Mouse (Mus musculus): ENCODE data around the gene Atg14.
"Not testable (repeated sequence)": the region's sequence is repeated elsewhere in the genome, so short reads cannot be mapped to it uniquely, and the experiment has no call there.

Gene Atg14

DNA sequence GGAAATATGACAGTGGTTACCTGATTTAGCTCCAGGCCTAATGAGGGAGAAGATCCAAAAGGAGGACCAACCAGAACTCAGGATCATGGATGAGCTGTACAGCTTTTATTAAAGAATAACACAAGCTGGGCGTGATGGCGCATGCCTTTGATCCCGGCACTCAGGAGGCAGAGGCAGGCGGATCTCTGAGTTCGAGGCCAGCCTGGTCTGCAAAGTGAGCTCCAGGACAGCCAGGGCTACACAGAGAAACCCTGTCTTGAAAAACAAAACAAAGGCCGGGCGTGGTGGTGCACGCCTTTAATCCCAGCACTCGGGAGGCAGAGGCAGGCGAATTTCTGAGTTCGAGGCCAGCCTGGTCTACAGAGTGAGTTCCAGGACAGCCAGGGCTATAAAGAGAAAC, at the start of gene Atg14:
Gene Atg14 (minus strand): TSS at position 101 of the 400 bp plus-strand sequence.
- DNase-seq (ENCODE audit: low spot score): not testable (repeated sequence)

DNA sequence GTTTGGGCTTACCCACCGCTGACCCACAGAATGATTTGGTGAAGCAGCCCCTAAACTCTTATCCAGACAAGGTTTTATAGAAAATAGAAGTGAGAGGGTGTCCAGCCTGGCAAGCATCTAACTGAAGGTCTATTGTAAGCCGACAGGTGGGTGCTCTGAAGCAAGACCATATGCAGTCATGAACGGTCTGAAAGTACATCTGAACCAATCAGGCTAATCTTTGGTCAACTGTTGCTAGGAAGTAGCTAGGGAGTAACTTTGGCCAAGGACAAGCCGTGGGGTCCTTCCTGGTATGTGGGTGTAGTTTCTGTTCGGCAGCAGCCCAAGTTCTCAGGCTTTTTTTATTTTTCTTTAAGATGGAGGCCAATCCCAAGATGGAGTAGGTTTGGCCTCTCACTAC, 48.4 kb upstream of the Atg14 start:
- no peak for DNase-seq (ENCODE audit: low spot score)

DNA sequence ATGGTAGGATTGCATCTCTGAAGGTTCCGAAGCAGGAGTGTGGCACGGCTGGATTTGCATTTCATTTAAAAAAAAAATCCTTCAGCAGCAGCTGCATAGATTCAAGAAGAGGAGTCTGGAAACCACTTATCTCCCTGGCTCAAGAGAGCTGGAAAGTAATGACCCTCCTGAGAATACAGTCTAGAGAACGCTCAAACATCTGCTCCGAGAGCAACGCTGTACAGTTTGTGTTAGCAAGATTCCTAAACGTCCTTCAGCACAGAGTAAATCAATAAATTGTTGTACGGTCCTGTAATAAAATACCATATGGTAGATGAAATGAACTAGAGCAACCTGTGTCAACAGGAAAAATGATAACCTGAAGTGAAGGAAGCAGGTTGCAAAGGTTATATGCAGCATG, 42.8 kb upstream of the Atg14 start:
- no peak for DNase-seq (ENCODE audit: low spot score)

- DNase-seq (ENCODE audit: low spot score): peak; percentile 58
Observed at GRCm38 (mm10) chr14:47597942-47598388, 27.5 kb upstream of the Atg14 start.

DNA sequence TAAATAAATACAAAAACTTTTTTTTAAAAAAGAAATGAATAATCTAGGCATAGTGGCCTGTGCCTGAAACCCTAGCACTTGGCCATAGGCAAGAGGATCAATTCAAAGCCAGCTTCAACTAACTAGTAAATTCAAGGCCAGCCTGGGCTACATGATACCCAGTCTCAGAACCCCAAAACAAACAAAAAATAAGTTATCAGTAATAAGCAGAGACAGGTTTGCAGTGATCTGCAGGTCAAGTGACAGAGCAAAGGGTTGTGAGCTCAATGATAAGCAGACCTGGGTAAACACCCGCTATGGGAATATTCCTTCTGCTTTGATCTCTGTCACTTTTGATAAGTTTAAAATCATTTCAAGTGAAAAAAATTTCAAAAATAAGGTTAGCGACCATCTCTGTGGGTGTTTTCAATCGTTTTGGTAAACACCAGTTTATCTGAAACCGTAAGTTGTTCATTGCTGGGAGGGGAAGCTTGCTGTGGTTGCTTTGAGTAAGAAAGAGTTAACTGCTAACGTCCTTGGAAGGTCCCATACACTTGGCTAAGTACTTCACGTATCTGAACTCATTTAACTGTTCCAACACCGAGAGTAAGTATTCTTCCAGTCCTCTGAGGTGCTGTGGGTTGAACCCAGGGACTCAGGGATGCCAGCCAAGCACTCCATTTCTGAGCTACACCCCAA, 24.1 kb upstream of the Atg14 start:
- DNase-seq (ENCODE audit: low spot score): no peak

- peak; percentile 42 for DNase-seq (ENCODE audit: low spot score)
Observed at GRCm38 (mm10) chr14:47590391-47590975, 20.0 kb upstream of the Atg14 start.

DNA sequence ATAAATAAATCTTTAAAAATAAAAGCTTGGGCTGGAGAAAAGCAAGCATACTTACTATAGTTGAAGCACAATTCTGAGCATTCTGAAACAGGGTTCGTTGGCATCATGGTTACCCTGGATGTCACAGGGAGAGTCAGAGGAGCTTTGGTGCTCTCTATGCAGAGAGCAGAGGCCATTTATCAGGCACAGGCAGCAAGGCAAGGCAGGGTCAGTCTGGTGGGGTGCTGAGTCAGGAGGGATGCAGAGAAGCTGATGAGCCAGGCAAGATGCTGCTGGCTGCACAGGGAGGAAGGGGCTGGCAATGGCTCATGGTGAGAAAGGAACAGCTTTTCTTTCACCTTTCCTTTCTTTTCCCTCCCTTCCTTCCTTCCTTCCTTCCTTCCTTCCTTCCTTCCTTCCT, 19.0 kb upstream of the Atg14 start:
- no peak for DNase-seq (ENCODE audit: low spot score)

- DNase-seq (ENCODE audit: low spot score): no peak
Observed at GRCm38 (mm10) chr14:47584346-47584745, 13.9 kb upstream of the Atg14 start.

DNA sequence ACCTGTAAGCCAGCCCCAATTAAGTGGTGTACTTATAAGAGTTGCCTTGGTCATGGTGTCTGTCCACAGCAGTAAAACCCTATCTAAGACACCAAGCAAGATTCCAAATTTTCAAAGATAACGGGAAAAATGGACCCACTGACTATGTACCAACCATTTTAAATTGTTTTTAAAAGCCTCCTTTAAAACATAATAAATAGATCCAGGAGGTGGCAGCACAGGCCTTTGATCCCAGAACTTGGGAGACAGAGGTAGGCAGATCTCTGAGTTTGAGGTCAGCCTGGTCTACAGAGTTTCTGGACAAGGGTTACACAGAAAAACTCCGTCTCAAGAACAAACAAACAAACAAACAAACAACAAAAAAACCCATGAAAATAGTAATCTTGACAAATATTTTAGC, 11.2 kb upstream of the Atg14 start:
- DNase-seq (ENCODE audit: low spot score): no peak

DNA sequence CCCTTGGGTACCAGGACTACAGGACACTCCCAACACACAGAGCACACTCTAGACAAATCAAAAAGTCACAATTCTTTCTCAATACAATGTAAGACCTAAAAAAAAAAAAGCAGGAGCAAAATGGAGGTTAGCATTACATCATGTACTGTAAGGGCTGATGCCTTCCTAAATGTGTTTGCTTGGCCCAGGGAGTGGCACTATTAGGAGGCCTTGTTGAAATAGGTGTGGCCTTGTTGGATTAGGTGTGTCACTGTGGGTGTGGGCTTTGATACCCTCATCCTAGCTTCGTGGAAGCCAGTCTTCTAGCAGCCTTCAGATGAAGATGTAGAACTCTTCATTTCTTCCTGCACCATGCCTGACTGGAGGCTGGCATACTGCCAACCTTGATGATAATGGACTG, 10.8 kb upstream of the Atg14 start:
- no peak for DNase-seq (ENCODE audit: low spot score)

- no peak for DNase-seq (ENCODE audit: low spot score)
Observed at GRCm38 (mm10) chr14:47578086-47578485, 7.6 kb upstream of the Atg14 start.

GRCm38 (mm10) chr14:47576687-47577086, 6.2 kb upstream of the Atg14 start:
- DNase-seq (ENCODE audit: low spot score): no peak

DNA sequence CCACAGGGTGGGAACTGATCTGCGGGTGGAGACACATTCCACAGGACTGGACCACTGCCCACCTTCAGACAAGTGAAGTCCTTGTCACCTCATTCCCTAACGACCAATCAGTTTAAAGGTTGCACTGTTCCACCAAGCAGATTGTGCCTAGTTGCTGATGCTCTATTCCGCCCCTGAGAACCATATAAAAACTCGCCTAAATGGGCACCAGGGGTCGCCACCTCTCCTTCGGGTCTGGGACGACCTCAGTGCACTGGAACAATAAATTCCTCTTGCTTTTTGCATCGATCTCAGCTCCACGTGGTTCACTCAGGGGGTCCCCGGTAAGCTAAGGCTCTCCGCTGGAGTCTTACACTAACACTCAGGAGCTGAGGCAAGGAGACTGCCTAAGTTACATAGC, 4.3 kb upstream of the Atg14 start:
- DNase-seq (ENCODE audit: low spot score): no peak

DNA sequence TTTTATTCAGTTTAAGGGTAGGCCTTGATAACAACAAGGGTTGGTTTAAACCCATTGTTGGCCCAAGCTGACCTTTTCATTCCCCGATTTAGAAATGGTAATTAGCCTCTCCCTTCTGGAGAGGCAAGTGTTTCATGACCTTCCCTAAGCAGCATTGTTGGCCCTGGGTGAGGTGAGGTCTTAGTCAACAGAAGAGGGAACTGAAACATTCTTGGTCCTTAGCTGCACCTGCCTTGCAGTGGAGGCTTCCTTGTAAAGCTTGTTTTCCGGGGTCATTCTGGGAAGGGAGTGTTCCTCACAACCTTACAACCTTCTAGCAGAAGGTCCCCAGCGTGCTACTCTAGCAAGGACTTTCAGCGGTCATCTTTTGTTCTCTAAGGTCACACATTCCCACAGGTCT, 2.3 kb upstream of the Atg14 start:
- no peak for DNase-seq (ENCODE audit: low spot score)

- peak; percentile 90 for DNase-seq (ENCODE audit: low spot score)
Observed at GRCm38 (mm10) chr14:47567962-47568652, 2.3 kb downstream of the Atg14 start.

DNA sequence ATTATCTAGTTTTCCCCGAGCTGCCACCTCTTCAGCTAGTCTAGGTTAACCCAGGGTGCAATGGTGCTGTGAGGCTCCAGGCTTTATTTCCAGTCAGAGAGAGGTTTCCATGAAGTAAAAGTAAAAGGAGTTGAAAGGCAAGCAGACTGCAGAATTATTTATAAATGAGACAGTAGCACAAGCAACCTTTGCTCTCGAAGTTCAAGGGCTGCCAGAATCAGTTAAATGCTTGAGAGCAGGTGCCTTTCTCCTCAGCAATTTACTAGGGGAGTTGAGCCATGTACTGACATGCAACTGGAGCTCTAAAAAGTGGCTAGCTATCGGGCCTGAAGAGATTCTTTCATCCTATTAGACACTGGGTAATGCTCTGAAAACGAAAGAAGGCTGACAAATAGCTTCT, 7.3 kb downstream of the Atg14 start:
- no peak for DNase-seq (ENCODE audit: low spot score)

- no peak for DNase-seq (ENCODE audit: low spot score)
Observed at GRCm38 (mm10) chr14:47562530-47562929, 7.9 kb downstream of the Atg14 start.

GRCm38 (mm10) chr14:47560714-47561113, 9.7 kb downstream of the Atg14 start:
- no peak for DNase-seq (ENCODE audit: low spot score)

GRCm38 (mm10) chr14:47555225-47555624, 15.2 kb downstream of the Atg14 start:
- DNase-seq (ENCODE audit: low spot score): no peak

DNA sequence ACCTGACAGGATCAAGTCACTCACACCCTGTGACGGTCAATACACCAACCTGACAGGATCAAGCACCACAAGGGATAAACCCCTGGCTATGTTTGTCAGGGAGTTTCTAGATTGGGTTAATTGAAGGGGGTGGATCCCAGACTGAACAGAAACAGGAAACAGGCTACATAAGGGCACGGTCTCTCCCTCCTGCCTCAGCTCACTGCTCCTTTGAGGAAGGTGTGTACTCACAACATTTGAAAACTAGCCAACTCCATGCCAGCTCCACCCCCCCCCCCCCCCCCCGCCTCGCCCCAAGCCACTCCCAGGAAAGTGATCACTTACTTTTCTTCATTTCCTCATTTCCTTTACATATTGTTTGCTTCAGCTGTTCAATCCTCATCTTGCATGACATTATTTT, 16.2 kb downstream of the Atg14 start:
- DNase-seq (ENCODE audit: low spot score): no peak

DNA sequence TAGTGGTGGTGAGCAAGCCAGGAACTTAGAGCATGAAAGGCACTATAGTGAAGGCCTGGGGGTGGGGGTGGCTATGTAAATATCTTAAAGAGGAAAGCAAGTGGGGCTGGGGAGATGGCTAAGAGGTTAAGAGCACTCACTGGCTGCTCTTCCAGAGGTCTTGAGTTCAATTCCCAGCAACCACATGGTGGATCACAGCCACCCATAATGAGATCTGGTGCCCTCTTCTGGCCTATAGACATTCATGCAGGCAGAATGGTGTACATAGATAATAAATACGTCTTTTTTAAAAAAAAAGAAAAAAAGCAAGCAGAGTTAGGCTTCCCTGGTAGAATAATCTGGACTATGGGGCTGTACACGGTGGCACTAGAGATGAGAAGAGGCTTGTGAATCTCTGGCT, 17.1 kb downstream of the Atg14 start:
- DNase-seq (ENCODE audit: low spot score): no peak

DNA sequence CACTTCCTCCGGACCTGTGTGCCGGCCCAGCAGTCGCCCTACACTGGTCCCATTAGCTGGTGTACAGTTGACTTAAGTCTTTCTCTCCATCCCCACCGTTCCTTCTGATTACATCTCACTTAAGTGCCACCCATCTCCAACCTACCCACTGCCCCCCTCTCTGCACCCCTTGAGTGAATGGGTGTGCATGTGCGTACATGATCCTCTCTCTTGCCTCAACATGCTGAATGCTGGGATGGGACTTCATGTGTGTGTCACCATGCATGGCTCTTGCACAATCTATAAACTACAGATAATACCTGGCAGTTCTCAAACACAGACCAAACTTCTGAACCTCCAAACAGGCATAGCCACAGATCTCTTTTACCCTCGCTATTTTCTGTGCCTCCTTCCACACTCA, 18.8 kb downstream of the Atg14 start:
- no peak for DNase-seq (ENCODE audit: low spot score)

GRCm38 (mm10) chr14:47544877-47545276, 25.6 kb downstream of the Atg14 start:
- no peak for DNase-seq (ENCODE audit: low spot score)

Measured in left cerebral cortex, adult 11 months (tissue).